Mouse (Mus musculus) testis, adult 2 months (tissue): ENCODE data around the gene Grm7. TPM values are rescaled to one million over a fixed set of nuclear protein-coding genes. Genes with fewer than 3 reads are reported as not detected.

Experiments used
- H3K27ac ChIP-seq: fragments of 200-500 bp; 2 replicates; pipeline ENCODE4 v1.5.1; 2012; ENCODE audit warnings: low read depth, low read length; ENCODE audit not compliant: control insufficient read depth, insufficient read depth
- H3K27me3 ChIP-seq: fragments of 200-500 bp; 2 replicates; pipeline ENCODE4 v1.6.1; 2012; ENCODE audit warnings: mild to moderate bottlenecking, low read length, moderate library complexity; ENCODE audit not compliant: control insufficient read depth, insufficient read depth
- H3K36me3 ChIP-seq: fragments of 200-500 bp; 2 replicates; pipeline ENCODE4 v1.6.1; 2012; ENCODE audit warnings: mild to moderate bottlenecking, low read length; ENCODE audit not compliant: control insufficient read depth, insufficient read depth
- H3K4me1 ChIP-seq: fragments of 200-500 bp; 2 replicates; pipeline ENCODE4 v1.6.1; 2012; ENCODE audit warnings: low read length; ENCODE audit not compliant: control insufficient read depth, insufficient read depth
- H3K4me3 ChIP-seq: fragments of 200-500 bp; 2 replicates; pipeline ENCODE4 v1.5.1; 2012; ENCODE audit warnings: low read depth, mild to moderate bottlenecking, low read length, moderate library complexity, mixed read lengths; ENCODE audit not compliant: control insufficient read depth
- CTCF ChIP-seq: fragments of 200-500 bp; IDR thresholded peaks from 2 replicates; pipeline ENCODE4 v1.5.1; 2012; ENCODE audit warnings: low read depth, mild to moderate bottlenecking, inconsistent platforms, low read length, moderate library complexity; ENCODE audit not compliant: control insufficient read depth, insufficient read depth, insufficient replicate concordance
- POLR2A ChIP-seq: fragments of 200-500 bp; IDR thresholded peaks from 2 replicates; pipeline ENCODE4 v1.6.1; 2012; ENCODE audit warnings: low read depth, mild to moderate bottlenecking, inconsistent platforms, low read length, moderate library complexity; ENCODE audit not compliant: control insufficient read depth
- polyA plus RNA-seq: library from polyadenylated mRNA; depleted of rRNA; stranded (reverse); fragments of >200 nt; gene quantifications from 2 replicates; pipeline ENCODE4 v1.2.3, GENCODE M21; 2012

The Grm7 gene
- polyA plus RNA-seq, 1 experiment: 0.58 TPM

- Histone ChIP-seq H3K27me3 (no peaks in the 10 kb centered on the region), H3K4me3 (no peak overlapping the region), H3K27ac (no peak overlapping the region), H3K4me1 (no peaks in the 10 kb centered on the region), H3K36me3 (no peaks in the 10 kb centered on the region)
- no peak for TF ChIP-seq POLR2A
These were observed 926.2 kb downstream of the Grm7 start for GRCm38 (mm10) chr6:111571471-111572088.

- H3K36me3 ChIP-seq: no peaks in the 10 kb centered on the region
- H3K4me3 ChIP-seq: peak overlapping the region; percentile 59
- no peaks in the 10 kb centered on the region for H3K27me3 ChIP-seq
- no peak overlapping the region for H3K27ac ChIP-seq
- TF ChIP-seq CTCF (no peak), POLR2A (no peak)
- no peaks in the 10 kb centered on the region for H3K4me1 ChIP-seq
These were observed 939.5 kb downstream of the Grm7 start for GRCm38 (mm10) chr6:111584851-111585250.

GRCm38 (mm10) chr6:111587572-111587971, 942.2 kb downstream of the Grm7 start:
- no peaks in the 10 kb centered on the region for H3K4me1 ChIP-seq
- no peaks in the 10 kb centered on the region for H3K27me3 ChIP-seq
- H3K36me3 ChIP-seq: no peaks in the 10 kb centered on the region
- no peak for TF ChIP-seq POLR2A
- TF ChIP-seq CTCF: no peak
- H3K4me3 ChIP-seq: no peak overlapping the region
- H3K27ac ChIP-seq: no peak overlapping the region

GRCm38 (mm10) chr6:111601892-111602654, 956.7 kb downstream of the Grm7 start:
- no peaks in the 10 kb centered on the region for H3K36me3 ChIP-seq
- no peaks in the 10 kb centered on the region for H3K27me3 ChIP-seq
- no peaks in the 10 kb centered on the region for H3K4me1 ChIP-seq
- no peak overlapping the region for H3K27ac ChIP-seq
- H3K4me3 ChIP-seq: no peak overlapping the region
- TF ChIP-seq CTCF (no peak), POLR2A (no peak)

GRCm38 (mm10) chr6:111610396-111610795, 965.0 kb downstream of the Grm7 start:
- TF ChIP-seq POLR2A (no peak), CTCF (no peak)
- no peaks in the 10 kb centered on the region for H3K4me1 ChIP-seq
- H3K36me3 ChIP-seq: no peaks in the 10 kb centered on the region
- no peaks in the 10 kb centered on the region for H3K27me3 ChIP-seq
- no peak overlapping the region for H3K27ac ChIP-seq
- H3K4me3 ChIP-seq: no peak overlapping the region

GRCm38 (mm10) chr6:111613834-111614233, 968.5 kb downstream of the Grm7 start:
- H3K27me3 ChIP-seq: no peaks in the 10 kb centered on the region
- TF ChIP-seq CTCF (no peak), POLR2A (no peak)
- no peak overlapping the region for H3K4me3 ChIP-seq
- H3K36me3 ChIP-seq: no peaks in the 10 kb centered on the region
- H3K27ac ChIP-seq: no peak overlapping the region
- no peaks in the 10 kb centered on the region for H3K4me1 ChIP-seq
